Mouse (Mus musculus) testis, adult 2 months (tissue): ENCODE data around the gene Cabp7.

ENCODE experiments used
- CTCF ChIP-seq: fragments of 200-500 bp; IDR thresholded peaks from 2 replicates; pipeline ENCODE4 v1.5.1; 2012; ENCODE audit warnings: low read depth, mild to moderate bottlenecking, inconsistent platforms, low read length, moderate library complexity; ENCODE audit not compliant: control insufficient read depth, insufficient read depth, insufficient replicate concordance
- POLR2A ChIP-seq: fragments of 200-500 bp; IDR thresholded peaks from 2 replicates; pipeline ENCODE4 v1.6.1; 2012; ENCODE audit warnings: low read depth, mild to moderate bottlenecking, inconsistent platforms, low read length, moderate library complexity; ENCODE audit not compliant: control insufficient read depth

DNA sequence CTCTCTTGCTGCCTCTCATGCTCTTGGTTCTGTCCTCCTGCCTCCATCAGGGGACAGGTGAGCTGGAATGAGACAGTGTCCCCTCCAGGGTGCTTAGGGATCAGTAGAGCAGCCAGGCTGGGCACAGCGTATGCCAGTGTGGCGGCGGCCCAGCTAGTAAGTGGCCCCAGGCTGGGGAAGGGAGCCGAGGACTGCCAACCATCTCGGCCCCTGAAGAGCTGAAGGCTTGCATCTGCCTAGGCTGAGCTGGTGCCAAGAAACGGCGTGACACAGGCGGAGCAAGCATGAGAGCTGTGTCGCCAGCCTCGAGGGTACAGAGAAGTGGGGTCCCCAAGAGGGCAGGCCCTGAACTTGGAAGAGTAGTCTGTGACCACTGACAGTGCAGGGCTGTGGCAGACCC, 8.9 kb downstream of the Cabp7 start:
- TF ChIP-seq CTCF (no peak), POLR2A (no peak)
